Mouse (Mus musculus): Measurements from ENCODE around the gene Stk11. TPM values are rescaled to one million over a fixed set of nuclear protein-coding genes. Genes with fewer than 3 reads are reported as not detected.

The Stk11 gene
- total and polyA plus RNA-seq, 3 experiments, result 47.4 to 94.9 (median 65.9) TPM

DNA sequence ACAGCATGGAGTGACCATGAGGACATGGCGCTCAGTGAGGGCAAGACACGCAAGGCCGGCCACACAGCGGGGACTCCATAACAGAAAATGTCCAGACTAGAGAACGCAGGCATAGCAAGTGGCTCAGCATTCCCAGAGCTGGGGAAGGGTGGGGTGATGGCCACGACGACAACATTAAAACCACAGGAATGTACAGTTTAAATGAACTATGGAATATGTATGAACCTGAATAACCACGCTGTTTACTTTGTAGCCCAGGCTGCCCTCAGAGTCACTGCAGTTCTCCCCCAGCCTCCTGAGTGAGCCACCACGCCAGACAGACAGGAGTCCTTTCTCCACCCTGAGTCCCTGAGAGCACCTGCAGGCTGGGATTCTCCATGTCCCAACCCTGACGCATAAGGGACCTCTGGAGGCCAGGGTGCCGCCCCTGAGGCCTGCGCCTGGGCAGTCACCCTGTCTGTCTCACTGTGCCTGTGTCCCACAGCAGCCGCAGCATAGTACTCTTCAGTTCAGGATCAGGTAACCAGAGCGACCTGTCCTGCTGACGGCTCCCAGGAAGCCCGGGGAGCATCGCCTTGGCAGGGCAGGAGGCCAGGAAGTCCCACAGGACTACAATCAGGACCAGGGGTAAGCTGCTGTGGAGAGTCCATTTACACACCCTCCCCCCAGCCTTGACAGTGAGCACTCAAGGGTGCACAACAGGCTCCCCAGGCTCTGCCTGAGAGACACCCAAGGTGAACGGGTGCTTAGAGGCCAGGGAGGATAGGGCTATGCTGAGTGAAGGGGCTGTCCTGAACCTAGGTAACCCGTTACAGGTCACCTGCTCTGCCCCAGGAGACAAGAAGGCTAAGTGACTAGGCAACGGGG lies 42.7 kb upstream of the Stk11 start:
- TF ChIP-seq TBP (conservative IDR thresholded peaks at IDR 0.05; ENCODE audit: low read depth, low read length), result no peak
- TF ChIP-seq ELF1 (IDR thresholded peaks at IDR 0.05; ENCODE audit: low read depth, low read length), result no peak
- TF ChIP-seq ZMIZ1 (IDR thresholded peaks at IDR 0.05; ENCODE audit: low read depth, low read length), result no peak
- no peak for TF ChIP-seq UBTF (IDR thresholded peaks at IDR 0.05; ENCODE audit: low read depth, low read length)
- no peak for TF ChIP-seq CHD1 (IDR thresholded peaks at IDR 0.05; ENCODE audit: low read depth, low read length)
- no peak for TF ChIP-seq RAD21 (IDR thresholded peaks at IDR 0.05; ENCODE audit: low read depth, low read length)
- TF ChIP-seq CTCF (conservative IDR thresholded peaks at IDR 0.05 in 1 of 2, IDR thresholded peaks at IDR 0.05 in 1 of 2; ENCODE audit: low read depth in 2 of 2, low read length in 2 of 2), result no peak
- TF ChIP-seq IRF4 (IDR thresholded peaks at IDR 0.05; ENCODE audit: low read depth, low read length), result no peak
- TF ChIP-seq POLR2A (IDR thresholded peaks at IDR 0.05; ENCODE audit: low read depth, low read length), result no peak
- no peak for TF ChIP-seq ZC3H11A (IDR thresholded peaks at IDR 0.05; ENCODE audit: low read depth, low read length)
- TF ChIP-seq NELFE (IDR thresholded peaks at IDR 0.05; ENCODE audit: low read depth, low read length), result no peak
- in situ Hi-C loops (cut with MboI; ENCODE audit: low pct_ligation_motif_present, low pct_unique_long_range_greater_than_20kb, low sequenced_read_pairs), result no loop called here
- H3K4me3 ChIP-seq (replicated peaks in 1 of 3; ENCODE audit: low read depth in 2 of 3, low read length in 2 of 3, poor library complexity in 1 of 3), result peak overlapping the region in 1 of 3 experiments; percentile 8
- H3K4me2 ChIP-seq (ENCODE audit: insufficient read depth, low read depth, poor library complexity, severe bottlenecking), result no peak overlapping the region
- H3K36me3 ChIP-seq (replicated peaks in 1 of 2; ENCODE audit: control insufficient read depth in 1 of 2, insufficient read depth in 1 of 2, low read length in 1 of 2), result peaks cover 36 to 70% of the 10 kb centered on the region in 2 experiments
- H3K9ac ChIP-seq (ENCODE audit: insufficient read depth, low read depth), result no peak overlapping the region
- H3K4me1 ChIP-seq (ENCODE audit: control insufficient read depth in 1 of 2, insufficient read depth in 2 of 2), result peaks cover 31 to 57% of the 10 kb centered on the region in 2 experiments
- peak overlapping the region; percentile 7 for H3K27ac ChIP-seq (ENCODE audit: insufficient read depth, low read depth)
- DNase-seq (ENCODE audit: extremely low read depth), result no peak
- no peaks in the 10 kb centered on the region for H3K79me2 ChIP-seq (replicated peaks; ENCODE audit: control insufficient read depth, extremely low read depth, insufficient read depth, poor library complexity, severe bottlenecking)
- no peaks in the 10 kb centered on the region for H3K9me3 ChIP-seq (replicated peaks; ENCODE audit: low read length)
- dilution Hi-C loops (cut with MboI; ENCODE audit: extremely low pct_ligation_motif_present, extremely low pct_unique_long_range_greater_than_20kb, low sequenced_read_pairs), result no loop called here
- H3K27me3 ChIP-seq (replicated peaks), result no peaks in the 10 kb centered on the region

GRCm38 (mm10) chr10:80074813-80075601 lies 40.6 kb upstream of the Stk11 start:
- Histone ChIP-seq H3K9ac (ENCODE audit: insufficient read depth, low read depth) (peak overlapping the region; percentile 48; the same call in 1 of the 2 replicates), H3K9me3 (replicated peaks; ENCODE audit: low read length) (no peaks in the 10 kb centered on the region), H3K36me3 (replicated peaks in 1 of 2; ENCODE audit: control insufficient read depth in 1 of 2, insufficient read depth in 1 of 2, low read length in 1 of 2) (peaks cover 30 to 71% of the 10 kb centered on the region in 2 experiments), H3K4me3 (replicated peaks in 1 of 3; ENCODE audit: low read depth in 2 of 3, low read length in 2 of 3, poor library complexity in 1 of 3) (peak overlapping the region; percentile 44 to 73 (median 54)), H3K79me2 (replicated peaks; ENCODE audit: control insufficient read depth, extremely low read depth, insufficient read depth, poor library complexity, severe bottlenecking) (no peaks in the 10 kb centered on the region), H3K27me3 (replicated peaks) (no peaks in the 10 kb centered on the region), H3K27ac (ENCODE audit: insufficient read depth, low read depth) (peak overlapping the region; percentile 95), H3K4me2 (ENCODE audit: insufficient read depth, low read depth, poor library complexity, severe bottlenecking) (peak overlapping the region; percentile 69), H3K4me1 (ENCODE audit: control insufficient read depth in 1 of 2, insufficient read depth in 2 of 2) (peaks cover 38 to 74% of the 10 kb centered on the region in 2 experiments)
- in situ Hi-C loops (cut with MboI; ENCODE audit: low pct_ligation_motif_present, low pct_unique_long_range_greater_than_20kb, low sequenced_read_pairs), result no loop called here
- dilution Hi-C loops (cut with MboI; ENCODE audit: extremely low pct_ligation_motif_present, extremely low pct_unique_long_range_greater_than_20kb, low sequenced_read_pairs), result no loop called here
- DNase-seq (ENCODE audit: extremely low read depth), result peak; percentile 95
- TF ChIP-seq ZC3H11A (IDR thresholded peaks at IDR 0.05; ENCODE audit: low read depth, low read length) (no peak), ZNF384 (IDR thresholded peaks at IDR 0.05; ENCODE audit: low read depth, low read length) (no peak), E2F4 (IDR thresholded peaks at IDR 0.05; ENCODE audit: insufficient replicate concordance, low read depth, low read length) (no peak), USF2 (conservative IDR thresholded peaks at IDR 0.05; ENCODE audit: low read depth, low read length) (no peak), IRF4 (IDR thresholded peaks at IDR 0.05; ENCODE audit: low read depth, low read length) (peak; percentile 64), JUND (conservative IDR thresholded peaks at IDR 0.05; ENCODE audit: low read depth, low read length) (no peak), CTCF (conservative IDR thresholded peaks at IDR 0.05 in 1 of 2, IDR thresholded peaks at IDR 0.05 in 1 of 2; ENCODE audit: low read depth in 2 of 2, low read length in 2 of 2) (peak in 1 of 2 experiments; percentile 92; a peak in 2 of 4 replicates), POLR2AphosphoS2 (IDR thresholded peaks at IDR 0.05; ENCODE audit: low read depth, low read length) (peak; percentile 24; the same call in 1 of the 2 replicates), MYC (IDR thresholded peaks at IDR 0.05; ENCODE audit: low read depth, low read length) (no peak), ELF1 (IDR thresholded peaks at IDR 0.05; ENCODE audit: low read depth, low read length) (peak; percentile 88), MAX (IDR thresholded peaks at IDR 0.05; ENCODE audit: low read length) (peak; percentile 66; the same call in 1 of the 2 replicates), MAZ (IDR thresholded peaks at IDR 0.05; ENCODE audit: low read depth, low read length) (no peak; the same call in 1 of the 2 replicates), KAT2A (IDR thresholded peaks at IDR 0.05; ENCODE audit: insufficient replicate concordance, low read length) (no peak), TCF12 (IDR thresholded peaks at IDR 0.05; ENCODE audit: low read depth, low read length) (peak; percentile 84), RAD21 (IDR thresholded peaks at IDR 0.05; ENCODE audit: low read depth, low read length) (peak; percentile 42), ETS1 (conservative IDR thresholded peaks at IDR 0.05; ENCODE audit: low read depth, low read length) (peak; percentile 74), POLR2A (IDR thresholded peaks at IDR 0.05; ENCODE audit: low read depth, low read length) (peak; percentile 62), CHD1 (IDR thresholded peaks at IDR 0.05; ENCODE audit: low read depth, low read length) (no peak), SMC3 (IDR thresholded peaks at IDR 0.05; ENCODE audit: low read depth, low read length) (peak; percentile 66), NRF1 (IDR thresholded peaks at IDR 0.05; ENCODE audit: low read depth, low read length) (peak; percentile 46; the same call in 1 of the 2 replicates), MXI1 (IDR thresholded peaks at IDR 0.05; ENCODE audit: low read depth, low read length) (peak; percentile 78), PAX5 (IDR thresholded peaks at IDR 0.05; ENCODE audit: low read length) (no peak), MEF2A (IDR thresholded peaks at IDR 0.05; ENCODE audit: borderline replicate concordance, low read depth, low read length) (peak; percentile 78), UBTF (IDR thresholded peaks at IDR 0.05; ENCODE audit: low read depth, low read length) (no peak)

Measured in CH12.LX (cell line).